Mouse (Mus musculus): Measurements from ENCODE around the gene Tecpr2.

GRCm38 (mm10) chr12:110888106-110888505 is 958 bp upstream of the Tecpr2 start:
- no peak for TF ChIP-seq ZNF384 (IDR thresholded peaks at IDR 0.05; ENCODE audit: low read depth, low read length)
- no peak for TF ChIP-seq ELF1 (IDR thresholded peaks at IDR 0.05; ENCODE audit: low read depth, low read length)
- TF ChIP-seq SMC3 (IDR thresholded peaks at IDR 0.05; ENCODE audit: low read depth, low read length), result no peak
- no peak for TF ChIP-seq MXI1 (IDR thresholded peaks at IDR 0.05; ENCODE audit: low read depth, low read length)
- no peak for TF ChIP-seq TCF12 (IDR thresholded peaks at IDR 0.05; ENCODE audit: low read depth, low read length)
- TF ChIP-seq ZMIZ1 (IDR thresholded peaks at IDR 0.05; ENCODE audit: low read depth, low read length), result no peak
- TF ChIP-seq HCFC1 (IDR thresholded peaks at IDR 0.05; ENCODE audit: low read depth, low read length), result no peak
- TF ChIP-seq MAX (IDR thresholded peaks at IDR 0.05; ENCODE audit: low read length), result no peak
- no peak for TF ChIP-seq CTCF (IDR thresholded peaks at IDR 0.05 in 2 of 3, conservative IDR thresholded peaks at IDR 0.05 in 1 of 3; ENCODE audit: control insufficient read depth in 1 of 3, insufficient read depth in 1 of 3, low read depth in 2 of 3, low read length in 3 of 3, poor library complexity in 1 of 3, severe bottlenecking in 1 of 3)
- no peak for TF ChIP-seq POLR2A (IDR thresholded peaks at IDR 0.05; ENCODE audit: control insufficient read depth in 1 of 2, insufficient read depth in 1 of 2, low read depth in 1 of 2, low read length in 2 of 2, poor library complexity in 1 of 2)

All from MEL (cell line).